Mouse (Mus musculus) stomach, postnatal 0 days (tissue): ENCODE measurements around the gene Osgep. TPM values are rescaled to one million over a fixed set of nuclear protein-coding genes. Genes with fewer than 3 reads are reported as not detected.
A peak's percentile ranks its signal among the peaks of the same experiment; 100 is the strongest.
"Not testable (repeated sequence)": the region's sequence is repeated elsewhere in the genome, so short reads cannot be mapped to it uniquely, and the experiment has no call there.

Source experiments
- ATAC-seq: fragments of 200-750 bp; cut with Nextera tagmentation; 2 replicates; pipeline ENCODE4 v1.8.0; 2017; ENCODE audit not compliant: low FRiP score, low TSS enrichment
- DNase-seq: peaks from one replicate; pipeline ENCODE4 v3.0.0-alpha.2; 2016; ENCODE audit warnings: low spot score
- H3K27ac ChIP-seq: fragments of 300-500 bp; sonication (generic); replicated peaks from 2 replicates; pipeline ENCODE4 v1.5.1; 2014; ENCODE audit warnings: mild to moderate bottlenecking, control low read depth
- H3K27me3 ChIP-seq: fragments of 300-500 bp; sonication (generic); 2 replicates; pipeline ENCODE4 v1.6.1; 2014; ENCODE audit warnings: low read length; ENCODE audit not compliant: control insufficient read depth, insufficient read depth
- H3K36me3 ChIP-seq: fragments of 300-500 bp; sonication (generic); 2 replicates; pipeline ENCODE4 v1.6.1; 2014; ENCODE audit warnings: low read length, mixed read lengths; ENCODE audit not compliant: control insufficient read depth, insufficient read depth
- H3K4me1 ChIP-seq: fragments of 300-500 bp; sonication (generic); replicated peaks from 2 replicates; pipeline ENCODE4 v1.6.1; 2014; ENCODE audit warnings: antibody characterized with exemption; ENCODE audit not compliant: control insufficient read depth, insufficient read depth
- H3K4me2 ChIP-seq: fragments of 300-500 bp; sonication (generic); replicated peaks from 2 replicates; pipeline ENCODE4 v1.6.1; 2014; ENCODE audit warnings: low read depth, mild to moderate bottlenecking, control low read depth, moderate library complexity
- H3K4me3 ChIP-seq: fragments of 300-500 bp; sonication (generic); 2 replicates; pipeline ENCODE4 v1.5.1; 2014; ENCODE audit warnings: low read depth, low read length, control low read depth
- H3K9ac ChIP-seq: fragments of 300-500 bp; sonication (generic); 2 replicates; pipeline ENCODE4 v1.6.1; 2014; ENCODE audit warnings: mild to moderate bottlenecking, low read length, control low read depth, mixed read lengths
- H3K9me3 ChIP-seq: fragments of 300-500 bp; sonication (generic); 2 replicates; pipeline ENCODE4 v1.6.1; 2016; ENCODE audit warnings: low read length; ENCODE audit not compliant: control insufficient read depth
- CTCF ChIP-seq: IDR thresholded peaks from 2 replicates; pipeline ENCODE4 v1.5.1; 2016; ENCODE audit warnings: antibody characterized with exemption, low read depth, mild to moderate bottlenecking, moderate library complexity
- EP300 ChIP-seq: optimal IDR thresholded peaks from 2 replicates; pipeline ENCODE3; 2016; ENCODE audit warnings: antibody characterized with exemption
- WGBS: fragments of 180-500 bp; shearing (Covaris S2); extraction: QIAGEN DNeasy Blood & Tissue Kit; methylation state at CpG from one replicate; pipeline ENCODE4 v1.1.7; 2014; 5-methylcytosine and 5-hydroxymethylcytosine counted together
- polyA plus RNA-seq: library from polyadenylated mRNA; unstranded; fragments of >200 nt; fragmentation: Nextera tagmentation; extraction: Ambion mirVana; gene quantifications from 2 replicates; pipeline ENCODE4 v1.2.1, GENCODE M21; 2015

The Osgep gene
- polyA plus RNA-seq, 1 experiment from 2014 or later: 69.4 TPM

- Histone ChIP-seq H3K4me1 (no peaks in the 10 kb centered on the region), H3K9ac (peak overlapping the region; percentile 70), H3K4me2 (peak overlapping the region; percentile 62), H3K36me3 (0 out of 2 replicates have a peak, but pooled peaks cover 2% of the 10 kb centered on the region), H3K27ac (peak overlapping the region; percentile 91), H3K4me3 (peak overlapping the region; percentile 58), H3K27me3 (no peaks in the 10 kb centered on the region), H3K9me3 (no peaks in the 10 kb centered on the region)
- ATAC-seq: no peak; the same call in 1 of the 2 replicates
- TF ChIP-seq CTCF (no peak), EP300 (no peak)
- WGBS: 13% methylated on average over 5 of the region's 5 CpGs
- DNase-seq: no peak
These were observed 53.9 kb downstream of the Osgep start for GRCm38 (mm10) chr14:50870805-50871143.

GRCm38 (mm10) chr14:50869889-50870804 is 54.5 kb downstream of the Osgep start, which contains the start of gene Tep1:
TSS of gene Tep1 (minus strand) at chr14:50870560.
- no peaks in the 10 kb centered on the region for H3K27me3 ChIP-seq
- peak within 1 kb of the TSS; percentile 58 for H3K4me3 ChIP-seq
- no peaks in the 10 kb centered on the region for H3K4me1 ChIP-seq
- ATAC-seq: peak; percentile 97
- H3K9ac ChIP-seq: peak within 1 kb of the TSS; percentile 70
- no peaks in the 10 kb centered on the region for H3K9me3 ChIP-seq
- WGBS: 6% methylated on average over 32 of the region's 32 CpGs
- peak within 1 kb of the TSS; percentile 62 for H3K4me2 ChIP-seq
- 0 out of 2 replicates have a peak, but pooled peaks cover 2% of the 10 kb centered on the region for H3K36me3 ChIP-seq
- TF ChIP-seq EP300 (no peak), CTCF (no peak)
- peak; percentile 89 for DNase-seq
- peak within 1 kb of the TSS; percentile 91 for H3K27ac ChIP-seq

GRCm38 (mm10) chr14:50868656-50869055 is 56.0 kb downstream of the Osgep start:
- no peaks in the 10 kb centered on the region for H3K27me3 ChIP-seq
- TF ChIP-seq CTCF (no peak), EP300 (no peak)
- ATAC-seq (no peak), DNase-seq (no peak)
- H3K4me3 ChIP-seq: no peak overlapping the region
- H3K36me3 ChIP-seq: 0 out of 2 replicates have a peak, but pooled peaks cover 2% of the 10 kb centered on the region
- H3K4me1 ChIP-seq: no peaks in the 10 kb centered on the region
- H3K9ac ChIP-seq: no peak overlapping the region
- WGBS: 91% methylated on average over 5 of the region's 5 CpGs
- no peak overlapping the region for H3K4me2 ChIP-seq
- H3K27ac ChIP-seq: no peak overlapping the region
- no peaks in the 10 kb centered on the region for H3K9me3 ChIP-seq

- WGBS: 78% methylated on average over 4 of the region's 4 CpGs
- no peak for DNase-seq
- Histone ChIP-seq H3K4me2 (no peak overlapping the region), H3K36me3 (0 out of 2 replicates have a peak, but pooled peaks cover 2% of the 10 kb centered on the region), H3K27ac (no peak overlapping the region), H3K4me1 (no peaks in the 10 kb centered on the region), H3K9me3 (no peaks in the 10 kb centered on the region), H3K9ac (no peak overlapping the region), H3K4me3 (no peak overlapping the region), H3K27me3 (no peaks in the 10 kb centered on the region)
- ATAC-seq: no peak
- TF ChIP-seq CTCF (no peak), EP300 (no peak)
These were observed 56.5 kb downstream of the Osgep start for GRCm38 (mm10) chr14:50868211-50868610.

GRCm38 (mm10) chr14:50866966-50867365 is 57.7 kb downstream of the Osgep start:
- 91% methylated on average over 3 of the region's 3 CpGs for WGBS
- Histone ChIP-seq H3K4me2 (no peak overlapping the region), H3K36me3 (0 out of 2 replicates have a peak, but pooled peaks cover 2% of the 10 kb centered on the region), H3K27me3 (no peaks in the 10 kb centered on the region), H3K4me1 (no peaks in the 10 kb centered on the region), H3K9ac (no peak overlapping the region), H3K27ac (no peak overlapping the region), H3K9me3 (no peaks in the 10 kb centered on the region), H3K4me3 (no peak overlapping the region)
- no peak for DNase-seq
- TF ChIP-seq CTCF: no peak
- no peak for TF ChIP-seq EP300
- ATAC-seq: no peak

- H3K9me3 ChIP-seq, H3K4me1 ChIP-seq, H3K4me3 ChIP-seq, DNase-seq, H3K9ac ChIP-seq, H3K4me2 ChIP-seq, H3K27ac ChIP-seq, H3K27me3 ChIP-seq, ATAC-seq: not testable (repeated sequence)
- H3K36me3 ChIP-seq: peaks cover 13% of the 10 kb centered on the region
These were observed 59.7 kb downstream of the Osgep start for GRCm38 (mm10) chr14:50865005-50865404.
